Mouse (Mus musculus) heart, postnatal 0 days (tissue): ENCODE measurements around the gene Fam13c. TPM values are rescaled to one million over a fixed set of nuclear protein-coding genes. Genes with fewer than 3 reads are reported as not detected.
A peak's percentile ranks its signal among the peaks of the same experiment; 100 is the strongest.

ENCODE experiments used
- ATAC-seq: fragments of 200-750 bp; cut with Nextera tagmentation; 2 replicates; pipeline ENCODE4 v1.8.0; 2017; ENCODE audit warnings: low read depth, moderate number of reproducible peaks, moderate library complexity; ENCODE audit not compliant: insufficient read depth
- DNase-seq: peaks from one replicate; pipeline ENCODE4 v3.0.0-alpha.2; 2016; ENCODE audit warnings: low spot score
- H3K27ac ChIP-seq: fragments of 300-500 bp; sonication (generic); 2 replicates; pipeline ENCODE4 v1.5.1; 2014; ENCODE audit warnings: low read depth, mild to moderate bottlenecking
- H3K27me3 ChIP-seq: fragments of 300-500 bp; sonication (generic); 2 replicates; pipeline ENCODE4 v1.6.1; 2014; ENCODE audit warnings: low read length, mixed read lengths; ENCODE audit not compliant: control insufficient read depth, insufficient read depth
- H3K36me3 ChIP-seq: fragments of 300-500 bp; sonication (generic); replicated peaks from 2 replicates; pipeline ENCODE4 v1.6.1; 2014; ENCODE audit warnings: low read length, mixed read lengths; ENCODE audit not compliant: control insufficient read depth, insufficient read depth
- H3K4me1 ChIP-seq: fragments of 300-500 bp; sonication (generic); 2 replicates; pipeline ENCODE4 v1.6.1; 2014; ENCODE audit warnings: antibody characterized with exemption; ENCODE audit not compliant: control insufficient read depth, insufficient read depth
- H3K4me2 ChIP-seq: fragments of 300-500 bp; sonication (generic); 2 replicates; pipeline ENCODE4 v1.6.1; 2014; ENCODE audit warnings: low read depth, mild to moderate bottlenecking, low read length, moderate library complexity
- H3K4me3 ChIP-seq: fragments of 300-500 bp; sonication (generic); 2 replicates; pipeline ENCODE4 v1.5.1; 2014; ENCODE audit warnings: low read depth, low read length
- H3K9ac ChIP-seq: fragments of 300-500 bp; sonication (generic); replicated peaks from 2 replicates; pipeline ENCODE4 v1.6.1; 2014; ENCODE audit warnings: low read depth, low read length, mixed read lengths
- H3K9me3 ChIP-seq: fragments of 300-500 bp; sonication (generic); replicated peaks from 2 replicates; pipeline ENCODE4 v1.6.1; 2016; ENCODE audit warnings: low read length; ENCODE audit not compliant: control insufficient read depth
- CTCF ChIP-seq: IDR thresholded peaks from 2 replicates; pipeline ENCODE4 v1.5.1; 2016; ENCODE audit warnings: antibody characterized with exemption, control low read depth, low read depth
- EP300 ChIP-seq: IDR thresholded peaks from 2 replicates; pipeline ENCODE4 v1.6.1; 2016; ENCODE audit warnings: antibody characterized with exemption, low read depth
- WGBS: fragments of 180-500 bp; shearing (Covaris S2); extraction: QIAGEN DNeasy Blood & Tissue Kit; methylation state at CpG from one replicate; pipeline ENCODE4 v1.1.7; 2014; 5-methylcytosine and 5-hydroxymethylcytosine counted together
- polyA plus RNA-seq: library from polyadenylated mRNA; unstranded; fragments of >200 nt; fragmentation: Nextera tagmentation; extraction: Ambion mirVana; gene quantifications from 2 replicates; pipeline ENCODE4 v1.2.1, GENCODE M21; 2015
- total RNA-seq: library from RNA; depleted of rRNA; stranded (reverse); fragments of >200 nt; gene quantifications from 2 replicates; pipeline ENCODE4 v1.2.3, GENCODE M21; 2014; ENCODE audit warnings: low replicate concordance

The Fam13c gene
- total and polyA plus RNA-seq, 2 experiments from 2014 or later, result 0.19 to 7.8 TPM

DNA sequence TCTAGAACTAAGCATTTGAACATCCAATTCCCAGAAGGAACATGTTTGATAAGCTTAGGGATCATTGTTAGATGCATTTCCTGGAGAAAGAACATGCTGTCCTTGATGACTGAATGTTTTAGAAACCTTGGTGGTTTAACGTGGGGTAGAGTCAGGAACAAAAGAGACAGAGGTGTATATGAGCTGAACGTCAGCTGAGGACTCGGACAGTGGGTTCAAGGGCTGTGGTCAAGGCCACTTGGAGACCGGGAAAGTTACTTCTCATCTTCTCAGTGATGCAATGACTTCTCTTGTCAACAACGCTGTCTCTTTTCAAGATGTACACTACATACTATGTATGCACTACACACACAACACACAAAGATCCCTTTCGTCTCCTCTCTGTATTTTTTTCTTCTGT lies 46.4 kb downstream of the Fam13c start:
- Histone ChIP-seq H3K27ac (no peak overlapping the region), H3K4me1 (no peaks in the 10 kb centered on the region; the same call in 1 of the 2 replicates), H3K36me3 (no peaks in the 10 kb centered on the region), H3K27me3 (no peaks in the 10 kb centered on the region), H3K4me2 (no peak overlapping the region), H3K9ac (no peak overlapping the region), H3K9me3 (no peaks in the 10 kb centered on the region), H3K4me3 (no peak overlapping the region)
- TF ChIP-seq CTCF, result no peak
- no peak for TF ChIP-seq EP300
- ATAC-seq, result no peak
- WGBS, result 75% methylated on average over 6 of the region's 6 CpGs
- DNase-seq, result no peak

GRCm38 (mm10) chr10:70493891-70494290 lies 53.6 kb downstream of the Fam13c start:
- 63% methylated on average over 3 of the region's 3 CpGs for WGBS
- H3K36me3 ChIP-seq, result no peaks in the 10 kb centered on the region
- ATAC-seq (no peak), DNase-seq (no peak)
- no peak overlapping the region for H3K9ac ChIP-seq
- H3K27me3 ChIP-seq, result no peaks in the 10 kb centered on the region
- no peaks in the 10 kb centered on the region for H3K9me3 ChIP-seq
- no peak overlapping the region for H3K4me3 ChIP-seq
- H3K4me2 ChIP-seq, result no peak overlapping the region
- peak overlapping the region; percentile 71 for H3K27ac ChIP-seq
- peaks cover 5% of the 10 kb centered on the region; the same call in 1 of the 2 replicates for H3K4me1 ChIP-seq
- no peak for TF ChIP-seq EP300
- TF ChIP-seq CTCF, result no peak

GRCm38 (mm10) chr10:70494441-70494840 lies 54.2 kb downstream of the Fam13c start:
- Histone ChIP-seq H3K9me3 (no peaks in the 10 kb centered on the region), H3K36me3 (no peaks in the 10 kb centered on the region), H3K4me1 (peaks cover 5% of the 10 kb centered on the region; the same call in 1 of the 2 replicates), H3K4me3 (no peak overlapping the region), H3K9ac (no peak overlapping the region), H3K27ac (peak overlapping the region; percentile 71), H3K27me3 (no peaks in the 10 kb centered on the region), H3K4me2 (no peak overlapping the region)
- DNase-seq (peak; percentile 43), ATAC-seq (peak; percentile 58; the same call in 1 of the 2 replicates)
- WGBS, result 30% methylated on average over 2 of the region's 2 CpGs
- no peak for TF ChIP-seq EP300
- TF ChIP-seq CTCF, result no peak

DNA sequence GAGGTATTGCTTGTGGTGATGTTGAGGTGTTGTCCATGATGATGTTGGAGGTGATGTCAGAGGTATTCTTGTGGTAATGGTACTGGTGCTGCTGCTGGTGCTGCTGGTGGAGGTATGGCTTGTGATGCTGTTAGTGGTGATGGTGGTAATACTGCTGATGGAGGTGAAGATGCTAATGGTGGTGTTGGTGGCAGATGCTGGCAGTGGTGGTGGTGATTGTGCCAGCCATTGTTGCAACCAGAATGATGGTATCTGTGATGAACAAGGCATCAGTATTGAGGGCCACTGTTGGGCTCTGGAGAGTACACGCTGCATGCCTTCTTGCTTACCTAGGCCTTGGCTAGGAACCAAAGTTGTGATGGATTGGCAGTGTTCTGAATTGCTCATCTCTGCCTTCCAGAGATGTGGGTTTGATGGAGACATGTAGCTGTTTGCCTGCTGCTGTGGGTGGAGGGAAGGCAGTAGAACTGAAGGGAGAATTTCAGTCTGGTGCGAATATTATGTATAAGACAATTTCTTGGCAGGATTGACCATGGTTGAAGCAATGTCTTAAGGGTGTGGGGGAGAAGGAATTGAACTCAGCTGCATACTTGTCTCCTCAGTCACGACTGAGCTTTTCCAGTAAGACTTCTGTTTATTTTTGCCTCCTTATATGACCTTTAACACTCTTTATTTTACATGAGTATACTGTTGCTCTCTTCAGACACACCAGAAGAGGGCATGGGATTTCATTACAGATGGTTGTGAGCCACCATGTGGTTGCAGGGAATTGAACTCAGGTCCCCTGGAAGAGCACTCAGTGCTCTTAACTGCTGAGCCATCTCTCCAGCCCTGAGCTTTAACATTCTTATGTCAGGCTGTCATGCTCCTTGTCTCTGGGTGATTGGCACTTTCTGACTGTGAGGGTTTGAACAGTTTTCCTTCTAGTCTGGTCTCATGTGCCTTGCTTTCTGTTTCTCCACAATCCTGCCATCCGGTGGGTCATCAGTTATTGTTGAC lies 55.1 kb downstream of the Fam13c start:
- no peak for TF ChIP-seq EP300
- no peak for TF ChIP-seq CTCF
- Histone ChIP-seq H3K9me3 (no peaks in the 10 kb centered on the region), H3K4me1 (peaks cover 5% of the 10 kb centered on the region; the same call in 1 of the 2 replicates), H3K27me3 (no peaks in the 10 kb centered on the region), H3K4me2 (no peak overlapping the region), H3K4me3 (no peak overlapping the region), H3K36me3 (no peaks in the 10 kb centered on the region), H3K27ac (peak overlapping the region; percentile 53), H3K9ac (no peak overlapping the region)
- ATAC-seq, result no peak
- 68% methylated on average over 4 of the region's 4 CpGs for WGBS
- DNase-seq, result no peak

GRCm38 (mm10) chr10:70496938-70497337 lies 56.7 kb downstream of the Fam13c start:
- TF ChIP-seq CTCF (no peak), EP300 (no peak)
- H3K27me3 ChIP-seq, result no peaks in the 10 kb centered on the region
- DNase-seq, result peak; percentile 27
- no peak overlapping the region for H3K4me2 ChIP-seq
- ATAC-seq, result no peak
- H3K4me3 ChIP-seq, result no peak overlapping the region
- H3K9me3 ChIP-seq, result no peaks in the 10 kb centered on the region
- H3K27ac ChIP-seq, result no peak overlapping the region
- H3K4me1 ChIP-seq, result peaks cover 5% of the 10 kb centered on the region; the same call in 1 of the 2 replicates
- no peaks in the 10 kb centered on the region for H3K36me3 ChIP-seq
- no peak overlapping the region for H3K9ac ChIP-seq

GRCm38 (mm10) chr10:70498328-70498727 lies 58.0 kb downstream of the Fam13c start:
- H3K36me3 ChIP-seq, result no peaks in the 10 kb centered on the region
- WGBS, result 29% methylated on average over 2 of the region's 2 CpGs
- H3K4me2 ChIP-seq, result no peak overlapping the region
- ATAC-seq (no peak), DNase-seq (no peak)
- no peak overlapping the region for H3K4me3 ChIP-seq
- no peaks in the 10 kb centered on the region for H3K27me3 ChIP-seq
- H3K27ac ChIP-seq, result no peak overlapping the region
- no peaks in the 10 kb centered on the region for H3K9me3 ChIP-seq
- no peak overlapping the region for H3K9ac ChIP-seq
- H3K4me1 ChIP-seq, result peaks cover 5% of the 10 kb centered on the region; the same call in 1 of the 2 replicates
- TF ChIP-seq CTCF, result no peak
